Mouse (Mus musculus) kidney, embryonic 15.5 days (tissue): ENCODE data around the gene Tgfb1i1. TPM values are rescaled to one million over a fixed set of nuclear protein-coding genes. Genes with fewer than 3 reads are reported as not detected.
A peak's percentile ranks its signal among the peaks of the same experiment; 100 is the strongest.

Source experiments
- ATAC-seq: fragments of 200-750 bp; cut with Nextera tagmentation; replicated peaks from 2 replicates; pipeline ENCODE4 v1.8.0; 2017; ENCODE audit warnings: moderate TSS enrichment; ENCODE audit not compliant: low FRiP score
- H3K27ac ChIP-seq: fragments of 300-500 bp; sonication (generic); 2 replicates; pipeline ENCODE4 v1.5.1; 2015; ENCODE audit warnings: mild to moderate bottlenecking, inconsistent platforms
- H3K27me3 ChIP-seq: fragments of 300-500 bp; sonication (generic); 2 replicates; pipeline ENCODE4 v1.6.1; 2015; ENCODE audit warnings: inconsistent platforms
- H3K36me3 ChIP-seq: fragments of 300-500 bp; sonication (generic); 2 replicates; pipeline ENCODE4 v1.6.1; 2015; ENCODE audit warnings: inconsistent platforms
- H3K4me1 ChIP-seq: fragments of 300-500 bp; sonication (generic); 2 replicates; pipeline ENCODE4 v1.6.1; 2015; ENCODE audit warnings: inconsistent platforms
- H3K4me2 ChIP-seq: fragments of 300-500 bp; sonication (generic); 2 replicates; pipeline ENCODE4 v1.6.1; 2015; ENCODE audit warnings: moderate library complexity, mild to moderate bottlenecking, inconsistent platforms
- H3K4me3 ChIP-seq: fragments of 300-500 bp; sonication (generic); replicated peaks from 2 replicates; pipeline ENCODE4 v1.5.1; 2015; ENCODE audit warnings: mild to moderate bottlenecking, inconsistent platforms
- H3K9ac ChIP-seq: fragments of 300-500 bp; sonication (generic); 2 replicates; pipeline ENCODE4 v1.6.1; 2015; ENCODE audit warnings: mild to moderate bottlenecking, inconsistent platforms
- H3K9me3 ChIP-seq: fragments of 300-500 bp; sonication (generic); replicated peaks from 2 replicates; pipeline ENCODE4 v1.6.1; 2016; ENCODE audit warnings: inconsistent platforms
- WGBS: fragments of 180-500 bp; shearing (Covaris S2); methylation state at CpG from one replicate; pipeline ENCODE4 v1.1.7; 2015; ENCODE audit warnings: mixed read lengths; 5-methylcytosine and 5-hydroxymethylcytosine counted together
- microRNA-seq: library from miRNA; unstranded; fragments of <30 nt; microRNA quantifications from one replicate; pipeline ENCODE4, GENCODE M21; 2016
- polyA plus RNA-seq: library from polyadenylated mRNA; unstranded; fragments of >200 nt; fragmentation: Nextera tagmentation; extraction: Ambion mirVana; gene quantifications from 2 replicates; pipeline ENCODE4 v1.2.1, GENCODE M21; 2015

The Tgfb1i1 gene
- polyA plus RNA-seq, 1 experiment from 2014 or later: 107 TPM

DNA sequence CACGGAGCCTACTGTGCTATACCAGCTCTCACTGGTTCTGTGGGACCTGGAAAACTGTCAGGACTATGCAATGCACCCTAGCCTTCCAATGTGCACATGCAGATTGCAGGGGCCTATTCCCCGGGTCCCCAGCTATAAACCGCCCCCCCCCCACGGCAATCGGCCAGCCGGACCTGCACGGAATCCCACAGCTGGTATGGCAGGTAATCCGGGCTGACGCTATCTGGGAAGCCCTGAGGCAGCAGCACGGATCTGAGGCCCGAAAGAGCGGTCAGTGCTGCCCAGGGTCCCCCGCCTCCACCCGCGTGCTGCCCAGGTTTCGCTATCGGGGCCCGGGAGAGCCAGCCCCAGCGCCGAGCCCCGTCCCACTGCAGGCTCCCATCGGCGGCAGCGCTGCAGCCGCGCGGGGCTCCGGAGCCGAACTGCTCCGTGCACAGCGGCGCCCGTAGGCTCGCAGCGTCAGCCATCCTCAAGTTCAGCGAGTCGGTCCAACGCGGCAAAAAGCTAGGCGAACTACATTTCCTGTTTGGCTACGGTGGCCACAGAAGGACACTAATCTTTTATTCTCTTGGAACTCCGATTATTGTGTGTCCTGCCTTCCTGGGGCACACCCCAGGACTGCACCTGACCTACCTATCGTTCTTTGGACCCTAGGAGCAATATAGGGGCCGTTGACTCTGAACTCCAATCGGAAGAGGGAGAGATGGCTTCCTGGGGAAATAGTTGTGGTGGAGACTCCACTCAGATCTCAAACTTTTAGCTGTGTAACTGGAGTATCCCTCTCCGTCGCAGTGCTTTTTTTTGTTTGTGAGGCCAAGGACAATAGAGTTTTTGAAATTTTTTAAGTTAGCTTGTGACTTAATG lies 51.2 kb downstream of the Tgfb1i1 start, which contains the start of gene BC017158:
TSS of gene BC017158 (minus strand) at position 554 of the 864 bp plus-strand sequence.
- ATAC-seq: peak; percentile 79
- 1% methylated on average over 47 of the region's 47 CpGs for WGBS
- H3K27me3 ChIP-seq: peaks cover 2% of the 10 kb centered on the region; the same call in 1 of the 2 replicates
- H3K4me1 ChIP-seq: peaks cover 17% of the 10 kb centered on the region
- H3K4me2 ChIP-seq: peak within 1 kb of the TSS; percentile 76
- peak within 1 kb of the TSS; percentile 92 for H3K9ac ChIP-seq
- H3K9me3 ChIP-seq: no peaks in the 10 kb centered on the region
- H3K4me3 ChIP-seq: peak within 1 kb of the TSS; percentile 85
- H3K27ac ChIP-seq: peak within 1 kb of the TSS; percentile 88
- H3K36me3 ChIP-seq: peaks cover 21% of the 10 kb centered on the region

DNA sequence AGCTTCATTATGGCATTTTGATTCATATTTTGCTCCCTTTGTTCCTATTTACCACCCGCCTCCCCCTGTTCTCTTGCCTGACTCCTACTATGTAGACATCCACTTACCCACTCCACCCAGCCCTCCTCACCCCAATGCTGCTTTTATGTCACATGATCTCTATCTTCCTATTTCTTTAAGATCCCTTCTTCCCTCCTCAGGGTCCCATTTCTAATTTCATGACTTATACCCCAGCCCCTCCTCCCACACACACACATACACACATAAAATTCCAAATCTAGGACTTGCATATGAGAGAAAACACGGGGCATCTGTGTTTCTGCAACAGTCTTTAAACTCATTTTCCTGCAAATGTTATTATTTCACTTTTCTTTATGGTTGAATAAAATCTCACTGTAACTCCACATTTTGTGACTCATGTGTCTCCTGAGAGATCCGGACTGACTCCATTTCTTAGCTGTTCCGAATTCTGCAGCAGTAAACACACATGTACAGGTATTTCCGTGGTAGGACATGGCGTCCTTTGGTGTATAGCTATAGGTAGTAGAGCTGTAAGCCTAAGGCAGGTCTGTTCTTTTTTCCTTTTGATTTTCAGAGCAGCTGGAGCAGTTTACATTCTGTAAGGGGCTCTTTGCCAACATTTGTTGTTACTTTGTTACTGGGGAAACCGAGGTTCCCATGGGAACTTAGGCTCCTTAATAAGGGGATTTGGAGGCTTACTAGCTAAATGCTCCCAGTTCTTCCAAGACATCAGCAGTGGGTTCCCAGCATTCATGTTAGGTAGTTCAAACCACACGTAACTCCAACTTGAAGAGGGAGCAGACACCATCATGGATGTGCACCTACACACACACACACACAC lies 52.1 kb downstream of the Tgfb1i1 start:
- H3K27ac ChIP-seq: peak overlapping the region; percentile 88; the same call in 1 of the 2 replicates
- ATAC-seq: no peak
- H3K9ac ChIP-seq: peak overlapping the region; percentile 92; the same call in 1 of the 2 replicates
- peaks cover 3% of the 10 kb centered on the region; the same call in 1 of the 2 replicates for H3K27me3 ChIP-seq
- peak overlapping the region; percentile 76 for H3K4me2 ChIP-seq
- 79% methylated on average over 8 of the region's 8 CpGs for WGBS
- H3K4me1 ChIP-seq: peaks cover 17% of the 10 kb centered on the region
- peaks cover 18% of the 10 kb centered on the region for H3K36me3 ChIP-seq
- H3K4me3 ChIP-seq: peak overlapping the region; percentile 85
- H3K9me3 ChIP-seq: no peaks in the 10 kb centered on the region

DNA sequence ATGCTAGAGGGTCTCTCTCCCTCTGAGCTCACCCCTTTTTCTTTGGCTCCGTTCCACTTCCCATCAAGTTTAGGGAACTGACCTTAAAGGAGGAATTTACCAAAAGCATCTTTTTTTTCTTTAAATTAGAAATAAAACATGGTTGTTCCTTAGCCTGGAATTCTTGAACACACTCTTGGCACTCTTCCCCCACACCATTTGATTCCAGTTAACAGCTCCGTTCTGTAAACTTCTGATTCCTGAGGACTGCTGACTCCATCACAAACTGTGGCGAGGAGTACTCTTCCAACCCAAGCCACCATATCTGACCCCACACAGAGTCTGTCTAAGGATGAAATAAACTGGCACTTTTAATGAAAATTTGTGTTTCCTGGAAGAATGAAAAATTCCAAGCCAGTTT lies 54.3 kb downstream of the Tgfb1i1 start:
- no peaks in the 10 kb centered on the region for H3K9me3 ChIP-seq
- H3K9ac ChIP-seq: no peak overlapping the region
- H3K27ac ChIP-seq: no peak overlapping the region
- ATAC-seq: no peak
- H3K4me2 ChIP-seq: no peak overlapping the region
- WGBS: 62% methylated on average over 3 of the region's 3 CpGs
- H3K4me3 ChIP-seq: no peak overlapping the region
- peaks cover 3% of the 10 kb centered on the region; the same call in 1 of the 2 replicates for H3K27me3 ChIP-seq
- H3K36me3 ChIP-seq: peaks cover under 1% of the 10 kb centered on the region; the same call in 1 of the 2 replicates
- peaks cover 20% of the 10 kb centered on the region for H3K4me1 ChIP-seq

DNA sequence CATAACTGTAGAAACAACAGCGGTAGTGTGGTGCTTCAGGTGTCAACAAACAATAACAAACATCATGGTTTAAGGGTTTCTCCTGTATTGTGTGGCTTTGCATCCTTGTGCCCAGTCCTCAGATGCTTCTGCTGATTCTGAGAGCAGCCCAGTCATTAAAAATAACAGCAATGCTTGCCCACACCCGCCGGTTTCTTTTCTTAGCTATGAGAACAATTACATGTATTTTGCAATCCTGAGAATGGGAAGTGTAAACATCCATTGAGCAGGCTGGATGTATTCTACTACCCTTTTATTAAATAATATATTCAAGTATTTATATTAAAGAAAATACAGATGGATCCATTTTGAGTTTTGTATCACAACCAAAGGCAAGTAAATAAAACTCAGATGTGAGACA lies 55.5 kb downstream of the Tgfb1i1 start:
- H3K9me3 ChIP-seq: no peaks in the 10 kb centered on the region
- H3K9ac ChIP-seq: no peak overlapping the region
- H3K36me3 ChIP-seq: no peaks in the 10 kb centered on the region
- peaks cover 10% of the 10 kb centered on the region for H3K4me1 ChIP-seq
- no peak overlapping the region for H3K4me2 ChIP-seq
- WGBS: 84% methylated on average over 3 of the region's 3 CpGs
- H3K4me3 ChIP-seq: no peak overlapping the region
- ATAC-seq: no peak
- H3K27ac ChIP-seq: no peak overlapping the region
- peaks cover 3% of the 10 kb centered on the region; the same call in 1 of the 2 replicates for H3K27me3 ChIP-seq

DNA sequence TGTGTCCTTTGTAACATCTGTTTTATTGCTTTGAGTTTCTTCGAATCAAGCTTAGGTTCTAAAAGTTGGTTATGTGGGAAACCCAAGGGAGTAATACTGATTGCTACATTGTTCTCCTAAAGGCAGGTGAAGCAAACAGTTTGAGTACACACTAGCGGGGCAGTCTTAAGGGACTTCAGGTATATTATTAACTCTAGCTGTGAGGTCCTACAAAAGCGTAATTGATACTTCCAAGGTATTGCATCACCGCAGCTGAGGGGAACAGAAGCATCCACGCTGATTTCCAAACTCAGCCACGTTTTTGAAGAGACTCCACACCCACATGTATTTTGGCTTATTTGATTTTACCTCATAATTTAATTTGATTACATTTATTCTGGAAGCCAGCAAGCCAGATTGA lies 57.6 kb downstream of the Tgfb1i1 start:
- no peaks in the 10 kb centered on the region for H3K36me3 ChIP-seq
- H3K27ac ChIP-seq: no peak overlapping the region
- H3K4me3 ChIP-seq: no peak overlapping the region
- 50% methylated on average over 6 of the region's 6 CpGs for WGBS
- no peak overlapping the region for H3K4me2 ChIP-seq
- H3K4me1 ChIP-seq: peaks cover 8% of the 10 kb centered on the region
- no peak overlapping the region for H3K9ac ChIP-seq
- ATAC-seq: no peak
- H3K27me3 ChIP-seq: peaks cover 3% of the 10 kb centered on the region; the same call in 1 of the 2 replicates
- H3K9me3 ChIP-seq: no peaks in the 10 kb centered on the region

DNA sequence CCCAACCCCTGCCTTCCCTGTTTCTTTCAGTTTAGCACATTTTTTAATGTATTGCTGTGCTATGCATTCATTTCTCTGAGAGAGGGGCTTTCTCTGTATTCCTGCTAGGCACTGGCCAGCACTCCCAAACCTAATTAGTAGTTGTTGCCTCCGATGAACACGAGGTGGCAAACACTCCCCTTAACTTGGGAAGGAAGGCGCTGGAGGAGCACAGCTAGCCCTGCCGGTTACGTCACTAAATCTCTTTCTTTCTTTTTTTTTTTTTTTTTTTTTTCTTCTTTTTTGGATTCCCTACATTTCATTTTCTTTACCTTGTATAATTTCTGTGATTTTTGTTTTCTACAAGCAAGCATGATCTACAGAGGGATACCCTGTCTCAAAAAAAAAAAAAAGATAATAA lies 58.3 kb downstream of the Tgfb1i1 start:
- no peak overlapping the region for H3K9ac ChIP-seq
- H3K27me3 ChIP-seq: peaks cover 3% of the 10 kb centered on the region; the same call in 1 of the 2 replicates
- H3K36me3 ChIP-seq: no peaks in the 10 kb centered on the region
- no peak overlapping the region for H3K27ac ChIP-seq
- peaks cover 15% of the 10 kb centered on the region for H3K4me1 ChIP-seq
- no peak overlapping the region for H3K4me3 ChIP-seq
- WGBS: 4% methylated on average over 5 of the region's 5 CpGs
- H3K9me3 ChIP-seq: no peaks in the 10 kb centered on the region
- ATAC-seq: no peak; the same call in 1 of the 2 replicates
- H3K4me2 ChIP-seq: no peak overlapping the region

Small RNA genes lying within 50 kb of the gene (microRNA-seq; reads per million reads assigned to microRNA genes)
- gene Mir3103: not detected

Other genes starting within 250 kb of the Tgfb1i1 start
- 0.31 and 0.60 TPM in 2 replicates for gene Trim72, start 242.9 kb upstream of the Tgfb1i1 start, polyA plus RNA-seq
- gene Itgam, start 184.2 kb upstream of the Tgfb1i1 start, polyA plus RNA-seq: 1.2 and 1.4 TPM in 2 replicates
- not detected in 2 replicates for gene Gm49368, start 184.1 kb upstream of the Tgfb1i1 start, polyA plus RNA-seq
- gene Itgax, start 117.3 kb upstream of the Tgfb1i1 start, polyA plus RNA-seq: 0.05 and 0.17 TPM in 2 replicates
- gene Itgad, start 92.4 kb upstream of the Tgfb1i1 start, polyA plus RNA-seq: not detected in 2 replicates
- gene Cox6a2, start 40.4 kb upstream of the Tgfb1i1 start, polyA plus RNA-seq: 5.1 and 11.1 TPM in 2 replicates
- 19.1 and 21.1 TPM in 2 replicates for gene Armc5, start 9.5 kb upstream of the Tgfb1i1 start, polyA plus RNA-seq
- gene 9130023H24Rik, start 8.8 kb upstream of the Tgfb1i1 start, polyA plus RNA-seq: 8.3 and 8.7 TPM in 2 replicates
- gene Slc5a2, start 18.8 kb downstream of the Tgfb1i1 start, polyA plus RNA-seq: 5.6 and 8.4 TPM in 2 replicates
- 29.1 and 31.7 TPM in 2 replicates for gene BC017158, start 51.4 kb downstream of the Tgfb1i1 start, polyA plus RNA-seq
- 5.8 and 7.1 TPM in 2 replicates for gene Rgs10, start 171.9 kb downstream of the Tgfb1i1 start, polyA plus RNA-seq
- gene Tial1, start 214.9 kb downstream of the Tgfb1i1 start, polyA plus RNA-seq: 24.0 and 27.1 TPM in 2 replicates